Mouse (Mus musculus): ENCODE measurements around the gene Txlng.
A peak's percentile ranks its signal among the peaks of the same experiment; 100 is the strongest.

Txlng gene

GRCm38 (mm10) chrX:162759251-162760114, 69.8 kb downstream of the Txlng start:
- peak in 1 of 2 experiments; percentile 30 for DNase-seq

GRCm38 (mm10) chrX:162756058-162756457, 73.2 kb downstream of the Txlng start:
- no peak for DNase-seq

- no peak for DNase-seq
Measured at GRCm38 (mm10) chrX:162754314-162754713, 74.9 kb downstream of the Txlng start.

- DNase-seq, result no peak
Measured at GRCm38 (mm10) chrX:162752418-162752817, 76.8 kb downstream of the Txlng start.

- DNase-seq, result no peak
Measured at GRCm38 (mm10) chrX:162748696-162749420, 80.4 kb downstream of the Txlng start.

GRCm38 (mm10) chrX:162736140-162736659, 93.1 kb downstream of the Txlng start:
- peak; percentile 21 to 42 for DNase-seq

- DNase-seq, result peak; percentile 70 to 71
Measured at GRCm38 (mm10) chrX:162734997-162735929, 94.0 kb downstream of the Txlng start.

GRCm38 (mm10) chrX:162730031-162730430, 99.2 kb downstream of the Txlng start:
- DNase-seq, result no peak

All from lung, postnatal 4 days (tissue).